Mouse (Mus musculus) hindbrain, embryonic 13.5 days (tissue): ENCODE data around the gene Olfr455. TPM values are rescaled to one million over a fixed set of nuclear protein-coding genes. Genes with fewer than 3 reads are reported as not detected.

Experiments used
- ATAC-seq: fragments of 200-750 bp; cut with Nextera tagmentation; 2 replicates; pipeline ENCODE4 v1.8.0; 2017; ENCODE audit warnings: moderate TSS enrichment; ENCODE audit not compliant: low FRiP score
- H3K27ac ChIP-seq: fragments of 300-500 bp; sonication (generic); 2 replicates; pipeline ENCODE4 v1.5.1; 2015; ENCODE audit warnings: inconsistent platforms, mild to moderate bottlenecking, moderate library complexity
- H3K27me3 ChIP-seq: fragments of 300-500 bp; sonication (generic); 2 replicates; pipeline ENCODE4 v1.6.1; 2015; ENCODE audit warnings: mild to moderate bottlenecking, inconsistent platforms
- H3K36me3 ChIP-seq: fragments of 300-500 bp; sonication (generic); 2 replicates; pipeline ENCODE4 v1.6.1; 2015; ENCODE audit warnings: mild to moderate bottlenecking, inconsistent platforms
- H3K4me1 ChIP-seq: fragments of 300-500 bp; sonication (generic); replicated peaks from 2 replicates; pipeline ENCODE4 v1.6.1; 2015; ENCODE audit warnings: inconsistent platforms
- H3K4me2 ChIP-seq: fragments of 300-500 bp; sonication (generic); 2 replicates; pipeline ENCODE4 v1.6.1; 2015; ENCODE audit warnings: inconsistent platforms, mild to moderate bottlenecking, moderate library complexity
- H3K4me3 ChIP-seq: fragments of 300-500 bp; sonication (generic); 2 replicates; pipeline ENCODE4 v1.5.1; 2015; ENCODE audit warnings: mild to moderate bottlenecking, inconsistent platforms
- H3K9ac ChIP-seq: fragments of 300-500 bp; sonication (generic); 2 replicates; pipeline ENCODE4 v1.6.1; 2015; ENCODE audit warnings: mild to moderate bottlenecking, inconsistent platforms
- H3K9me3 ChIP-seq: fragments of 300-500 bp; sonication (generic); 2 replicates; pipeline ENCODE4 v1.6.1; 2016; ENCODE audit warnings: inconsistent platforms
- WGBS: fragments of 180-500 bp; shearing (Covaris S2); methylation state at CpG from one replicate; pipeline ENCODE4 v1.1.7; 2015; 5-methylcytosine and 5-hydroxymethylcytosine counted together
- polyA plus RNA-seq: library from polyadenylated mRNA; unstranded; fragments of >200 nt; fragmentation: Nextera tagmentation; extraction: Ambion mirVana; gene quantifications from 2 replicates; pipeline ENCODE4 v1.2.1, GENCODE M21; 2015

Gene Olfr455
- polyA plus RNA-seq, 1 experiment from 2014 or later: not detected

DNA sequence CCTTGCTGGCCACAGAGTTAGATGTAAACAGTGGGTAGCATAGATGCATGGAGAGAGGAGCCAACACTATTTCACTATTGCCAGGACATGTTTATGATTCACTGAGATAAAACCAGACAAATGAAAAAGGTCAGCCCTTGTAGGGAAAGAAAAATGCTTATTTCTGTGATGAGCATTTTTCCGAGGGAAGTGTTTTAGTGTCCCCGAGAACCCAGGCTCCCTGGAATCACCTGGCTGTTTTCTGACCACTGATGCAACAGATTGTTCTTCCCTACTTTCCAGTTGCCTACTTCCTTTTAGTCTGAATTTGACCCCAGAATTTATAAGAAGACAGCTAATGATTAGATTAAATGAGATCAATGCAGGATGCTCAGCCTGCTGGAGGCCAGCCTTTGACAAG lies 1.2 kb downstream of the Olfr455 start:
- Histone ChIP-seq H3K36me3 (no peaks in the 10 kb centered on the region), H3K4me2 (no peak overlapping the region), H3K4me1 (no peaks in the 10 kb centered on the region), H3K9me3 (no peaks in the 10 kb centered on the region), H3K27me3 (no peaks in the 10 kb centered on the region), H3K27ac (no peak overlapping the region), H3K9ac (no peak overlapping the region), H3K4me3 (no peak overlapping the region)
- ATAC-seq: no peak
- 93% methylated on average over 2 of the region's 2 CpGs for WGBS

DNA sequence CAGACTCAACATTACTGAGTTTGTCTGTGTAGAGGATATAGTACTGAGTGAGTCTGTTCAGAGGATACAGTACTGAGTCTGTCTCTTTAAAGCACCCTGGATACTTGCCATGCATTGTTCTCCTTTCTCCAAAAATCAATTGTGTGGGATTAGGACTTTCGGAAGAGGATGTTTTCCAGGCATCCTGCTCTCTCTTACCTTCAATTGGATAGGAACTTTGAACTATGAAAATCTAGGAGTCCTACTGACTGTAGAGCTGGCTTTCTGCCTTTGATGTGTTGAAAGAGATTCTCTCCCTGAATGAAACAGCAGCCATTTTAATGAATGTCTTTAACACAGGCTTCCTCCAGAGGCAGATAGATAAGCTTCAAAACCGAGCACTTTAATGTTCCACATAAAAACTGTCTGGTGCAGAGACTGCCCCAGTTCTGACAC lies 1.9 kb downstream of the Olfr455 start:
- Histone ChIP-seq H3K27ac (no peak overlapping the region), H3K4me2 (no peak overlapping the region), H3K9me3 (no peaks in the 10 kb centered on the region), H3K9ac (no peak overlapping the region), H3K4me1 (no peaks in the 10 kb centered on the region), H3K36me3 (no peaks in the 10 kb centered on the region), H3K4me3 (no peak overlapping the region), H3K27me3 (no peaks in the 10 kb centered on the region)
- WGBS: 69% methylated on average over 2 of the region's 2 CpGs
- ATAC-seq: no peak

DNA sequence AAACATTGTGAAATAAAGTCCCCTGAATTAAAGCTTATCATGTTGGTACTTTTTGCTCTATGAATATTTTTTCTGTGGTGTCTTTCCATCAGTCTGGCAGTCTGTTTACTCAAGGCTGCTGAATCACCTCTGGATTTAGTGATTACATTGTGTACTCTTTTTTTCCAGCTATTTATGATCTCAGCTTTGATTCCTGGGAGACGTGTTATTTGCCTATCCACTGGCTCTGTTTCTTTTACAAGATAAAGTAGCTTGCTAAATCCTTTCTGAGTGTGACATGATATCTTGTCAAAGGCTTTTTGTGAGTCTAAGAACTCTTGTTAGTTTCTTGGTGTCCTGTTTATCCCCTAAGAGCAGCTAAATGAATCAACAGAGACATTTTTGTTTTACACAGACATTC lies 2.5 kb downstream of the Olfr455 start:
- Histone ChIP-seq H3K27ac (no peak overlapping the region), H3K27me3 (no peaks in the 10 kb centered on the region), H3K36me3 (no peaks in the 10 kb centered on the region), H3K9me3 (no peaks in the 10 kb centered on the region), H3K4me2 (no peak overlapping the region), H3K4me1 (no peaks in the 10 kb centered on the region), H3K4me3 (no peak overlapping the region), H3K9ac (no peak overlapping the region)
- 69% methylated on average over 1 of the region's 1 CpGs for WGBS
- no peak for ATAC-seq

DNA sequence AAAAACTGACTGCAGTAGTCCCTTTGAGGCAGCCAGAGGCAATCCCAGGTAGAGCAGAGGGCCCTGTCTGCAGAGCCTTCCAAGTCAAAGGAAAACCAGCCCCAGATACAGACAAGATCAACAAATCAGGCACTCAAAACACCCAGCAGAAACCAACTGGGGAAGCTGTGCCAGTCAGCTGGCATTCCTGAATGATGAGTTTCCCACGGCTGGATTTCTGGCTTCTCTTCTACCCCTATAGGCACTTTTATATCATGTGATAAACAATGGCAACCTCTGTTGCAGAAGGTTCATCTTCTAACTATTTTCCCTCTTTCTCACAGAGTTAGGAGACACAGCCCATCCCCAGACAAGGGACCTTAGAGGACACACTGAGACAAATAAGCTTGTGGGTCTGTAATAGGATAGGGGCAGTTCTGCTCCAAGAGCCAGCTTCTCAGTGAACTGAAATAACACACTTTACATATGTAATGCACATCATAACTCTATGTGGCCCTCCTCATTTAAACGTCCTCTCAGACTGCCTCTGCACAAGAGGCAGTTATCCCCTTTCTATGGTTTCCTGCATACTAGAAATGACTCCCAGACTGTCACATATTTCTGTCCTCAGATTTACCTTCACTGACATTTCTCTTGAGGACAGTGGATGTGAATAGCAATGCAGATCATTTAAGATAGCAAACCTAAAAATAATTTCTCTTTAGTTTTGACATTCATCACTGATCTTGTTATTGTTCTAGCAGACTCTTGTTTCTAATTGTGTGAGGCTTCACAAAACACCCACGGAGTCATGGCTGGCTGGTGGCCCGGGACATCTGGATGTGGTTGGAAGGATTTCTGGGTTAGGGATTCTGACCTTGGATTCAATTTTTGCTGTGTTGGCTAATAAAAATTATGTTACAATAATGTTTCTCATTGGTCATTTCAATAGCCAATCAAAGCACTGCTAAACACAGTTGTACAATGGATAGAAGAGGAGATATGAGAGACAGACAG lies 5.1 kb downstream of the Olfr455 start:
- Histone ChIP-seq H3K4me2 (no peak overlapping the region), H3K27me3 (no peaks in the 10 kb centered on the region), H3K27ac (no peak overlapping the region), H3K9me3 (no peaks in the 10 kb centered on the region), H3K4me3 (no peak overlapping the region), H3K9ac (no peak overlapping the region), H3K36me3 (no peaks in the 10 kb centered on the region), H3K4me1 (no peaks in the 10 kb centered on the region)
- ATAC-seq: no peak
- WGBS: 73% methylated on average over 4 of the region's 4 CpGs

DNA sequence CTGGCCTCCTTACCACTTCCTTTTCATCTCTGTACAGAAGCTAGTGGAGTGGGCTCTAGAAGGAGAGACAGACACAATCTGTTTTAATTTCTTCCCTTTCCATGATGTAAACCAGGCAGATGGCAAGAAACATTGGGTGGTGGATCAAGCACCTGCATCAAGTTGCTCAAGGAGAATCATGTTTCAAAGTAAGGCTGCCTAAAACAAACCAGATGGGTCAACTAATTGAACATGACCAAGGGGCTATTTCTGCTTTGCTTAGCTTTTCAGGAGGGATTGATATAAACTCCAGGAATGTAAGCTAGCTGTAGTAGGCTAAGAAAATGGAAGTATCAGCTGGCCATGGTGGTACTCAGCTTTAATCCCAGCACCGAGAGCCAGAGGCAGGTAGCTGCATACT lies 6.7 kb downstream of the Olfr455 start:
- Histone ChIP-seq H3K36me3 (no peaks in the 10 kb centered on the region), H3K27ac (no peak overlapping the region), H3K9ac (no peak overlapping the region), H3K9me3 (no peaks in the 10 kb centered on the region), H3K4me1 (no peaks in the 10 kb centered on the region), H3K4me2 (no peak overlapping the region), H3K27me3 (no peaks in the 10 kb centered on the region), H3K4me3 (no peak overlapping the region)
- no peak for ATAC-seq
- WGBS: 77% methylated on average over 1 of the region's 1 CpGs

DNA sequence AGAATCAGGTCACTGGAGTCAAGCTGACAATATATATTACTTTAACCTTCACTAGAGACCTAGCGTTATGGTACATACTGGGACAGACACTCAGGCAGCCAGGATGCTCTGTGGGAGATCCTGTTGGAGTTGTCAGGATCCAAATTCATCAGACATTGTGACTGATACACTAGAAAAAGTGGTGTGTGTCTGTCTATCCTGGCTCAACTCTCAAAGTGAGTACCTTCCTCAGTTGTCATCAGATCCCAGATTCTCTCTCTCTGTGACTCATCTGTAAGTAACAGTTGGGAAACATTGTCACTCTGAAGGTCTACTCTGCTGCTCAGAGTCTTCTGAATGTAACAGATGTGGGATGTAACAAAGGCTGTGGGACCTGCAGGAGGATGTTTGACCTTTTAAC lies 7.7 kb downstream of the Olfr455 start:
- Histone ChIP-seq H3K4me3 (no peak overlapping the region), H3K4me1 (no peaks in the 10 kb centered on the region), H3K9me3 (no peaks in the 10 kb centered on the region), H3K27me3 (no peaks in the 10 kb centered on the region), H3K4me2 (no peak overlapping the region), H3K9ac (no peak overlapping the region), H3K27ac (no peak overlapping the region), H3K36me3 (no peaks in the 10 kb centered on the region)
- ATAC-seq: no peak
- 75% methylated on average over 1 of the region's 1 CpGs for WGBS

DNA sequence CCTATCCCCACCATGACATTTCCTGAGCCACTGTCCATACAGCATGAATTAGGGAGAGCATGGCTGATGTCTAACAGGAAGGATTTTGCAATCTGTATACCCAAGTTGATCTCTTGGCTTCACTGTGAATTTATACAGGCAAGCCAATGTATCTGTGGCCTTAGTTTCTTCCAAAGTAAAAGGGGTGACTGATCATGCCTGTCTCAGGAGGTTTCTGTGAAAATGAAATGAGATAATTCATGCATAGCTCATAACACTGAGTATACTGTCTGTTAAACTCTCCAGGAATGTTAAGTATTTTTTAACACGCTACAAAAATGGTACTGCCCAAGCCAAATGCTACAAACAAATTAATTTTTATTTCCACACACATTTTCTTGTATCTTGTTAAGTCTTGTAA lies 33.9 kb downstream of the Olfr455 start:
- H3K36me3 ChIP-seq: no peaks in the 10 kb centered on the region
- no peaks in the 10 kb centered on the region for H3K9me3 ChIP-seq
- H3K4me3 ChIP-seq: no peak overlapping the region
- H3K27ac ChIP-seq: no peak overlapping the region
- H3K4me2 ChIP-seq: no peak overlapping the region
- no peaks in the 10 kb centered on the region for H3K4me1 ChIP-seq
- no peak for ATAC-seq
- H3K9ac ChIP-seq: no peak overlapping the region
- 83% methylated on average over 1 of the region's 1 CpGs for WGBS
- H3K27me3 ChIP-seq: no peaks in the 10 kb centered on the region

DNA sequence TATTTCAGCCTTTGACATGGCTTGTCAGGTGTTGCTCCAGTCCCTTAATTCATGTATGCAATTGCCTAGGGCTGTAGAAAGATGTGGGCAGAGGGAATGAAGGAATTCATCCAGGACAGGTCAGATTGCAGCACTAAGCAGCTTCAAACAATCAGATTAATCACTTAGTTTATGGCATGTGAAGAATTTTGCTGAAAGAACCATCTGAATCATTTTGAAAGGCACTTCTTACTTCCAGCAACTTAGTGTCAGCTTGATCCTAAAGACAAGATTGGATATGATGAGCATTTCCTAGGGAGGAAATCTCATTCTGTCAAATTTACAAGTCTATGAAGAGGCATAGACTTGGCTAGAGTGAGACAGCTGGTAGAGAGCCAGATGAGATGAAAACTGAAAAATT lies 38.1 kb downstream of the Olfr455 start:
- Histone ChIP-seq H3K27ac (no peak overlapping the region), H3K27me3 (no peaks in the 10 kb centered on the region), H3K4me2 (no peak overlapping the region), H3K9ac (no peak overlapping the region), H3K9me3 (no peaks in the 10 kb centered on the region), H3K4me1 (no peaks in the 10 kb centered on the region), H3K4me3 (no peak overlapping the region), H3K36me3 (no peaks in the 10 kb centered on the region)
- ATAC-seq: no peak

DNA sequence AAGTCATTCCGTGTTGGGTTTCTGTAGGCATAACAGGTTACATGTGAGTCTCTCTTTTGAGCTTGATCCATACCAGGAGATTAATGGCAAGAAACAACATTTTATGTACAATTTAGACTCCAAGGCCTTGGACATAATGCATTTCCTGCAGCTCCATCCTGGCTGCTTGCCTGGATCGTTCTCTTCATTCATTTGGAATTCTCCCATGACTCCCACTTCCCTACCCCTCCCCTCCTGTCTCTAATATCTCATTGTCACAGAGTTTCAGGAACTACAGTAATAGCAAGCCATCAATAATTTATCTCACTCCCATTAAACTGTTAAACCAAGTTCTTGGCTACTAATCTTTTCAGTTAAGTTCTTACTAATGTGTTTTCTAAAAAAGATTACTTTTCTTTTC lies 43.9 kb downstream of the Olfr455 start:
- Histone ChIP-seq H3K36me3 (no peaks in the 10 kb centered on the region), H3K9me3 (no peaks in the 10 kb centered on the region), H3K4me3 (no peak overlapping the region), H3K27ac (no peak overlapping the region), H3K4me2 (no peak overlapping the region), H3K4me1 (no peaks in the 10 kb centered on the region), H3K9ac (no peak overlapping the region), H3K27me3 (no peaks in the 10 kb centered on the region)
- WGBS: 86% methylated on average over 2 of the region's 2 CpGs
- no peak for ATAC-seq

DNA sequence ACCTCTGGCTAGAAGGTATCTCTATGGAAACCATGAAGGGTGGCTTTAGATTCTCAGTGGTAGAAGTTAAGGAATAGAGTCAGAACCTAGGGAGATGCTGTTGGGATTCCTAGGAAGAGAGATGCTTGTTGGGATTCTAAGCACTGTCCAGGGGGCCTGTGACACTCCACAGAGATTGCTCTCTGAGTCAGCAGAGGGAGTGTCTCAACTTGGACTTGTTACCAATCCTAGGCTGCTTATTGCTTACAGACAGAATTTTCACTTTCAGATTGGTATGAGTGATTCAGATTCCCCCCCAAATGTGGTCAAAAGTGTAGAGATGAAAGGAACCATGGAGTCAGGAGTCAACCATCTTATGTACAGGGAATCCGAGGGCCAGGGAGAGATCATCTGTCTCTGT lies 57.7 kb downstream of the Olfr455 start:
- Histone ChIP-seq H3K27ac (no peak overlapping the region), H3K9ac (no peak overlapping the region), H3K27me3 (no peaks in the 10 kb centered on the region), H3K4me2 (no peak overlapping the region), H3K36me3 (no peaks in the 10 kb centered on the region), H3K9me3 (no peaks in the 10 kb centered on the region), H3K4me3 (no peak overlapping the region), H3K4me1 (no peaks in the 10 kb centered on the region)
- WGBS: 83% methylated on average over 1 of the region's 1 CpGs
- ATAC-seq: no peak

DNA sequence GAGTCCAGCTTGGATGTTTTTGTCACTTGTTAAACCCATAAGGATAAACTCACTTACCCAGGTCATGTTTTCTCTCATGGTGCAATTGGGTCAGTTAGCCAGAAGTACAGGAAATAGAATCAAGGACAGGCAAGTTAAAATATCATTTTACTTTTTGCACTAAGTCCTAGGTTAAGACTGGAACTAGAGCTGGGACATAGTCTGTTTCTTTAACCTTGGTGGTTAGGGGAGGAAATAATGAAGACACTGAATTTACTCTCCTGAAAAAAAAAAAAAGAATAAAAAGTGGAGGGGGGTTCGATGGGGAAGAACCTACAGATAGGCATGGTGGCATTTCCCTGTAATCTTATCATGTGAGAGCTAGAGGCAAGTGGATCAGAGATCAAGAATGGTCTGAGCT lies 60.3 kb downstream of the Olfr455 start, which contains the start of gene Olfr456:
Gene Olfr456 (minus strand): TSS at position 101 of the 400 bp plus-strand sequence.
- H3K4me2 ChIP-seq: no peak within 1 kb of the TSS
- no peak within 1 kb of the TSS for H3K4me3 ChIP-seq
- H3K27me3 ChIP-seq: no peaks in the 10 kb centered on the region
- WGBS: 82% methylated on average over 1 of the region's 1 CpGs
- no peaks in the 10 kb centered on the region for H3K4me1 ChIP-seq
- no peaks in the 10 kb centered on the region for H3K9me3 ChIP-seq
- no peak for ATAC-seq
- H3K36me3 ChIP-seq: no peaks in the 10 kb centered on the region
- no peak within 1 kb of the TSS for H3K27ac ChIP-seq
- no peak within 1 kb of the TSS for H3K9ac ChIP-seq
